Mouse (Mus musculus) G1E (cell line): ENCODE measurements around the gene Mef2d.

ENCODE experiments used
- CTCF ChIP-seq: IDR thresholded peaks from 2 replicates; pipeline ENCODE4 v1.5.1; 2012; ENCODE audit warnings: low read depth, low read length, inconsistent platforms, mixed read lengths
- GATA1 ChIP-seq: IDR thresholded peaks from 2 replicates; pipeline ENCODE4 v1.6.1; 2012; ENCODE audit warnings: borderline replicate concordance, low read length, inconsistent platforms, mixed read lengths
- POLR2AphosphoS5 ChIP-seq: IDR thresholded peaks from 2 replicates; pipeline ENCODE4 v1.6.1; 2012; ENCODE audit warnings: low read depth, low read length, inconsistent platforms; ENCODE audit not compliant: insufficient replicate concordance
- TAL1 ChIP-seq: conservative IDR thresholded peaks from 2 replicates; pipeline ENCODE4 v1.6.1; 2012; ENCODE audit warnings: low read depth, low read length, inconsistent platforms, mixed read lengths

- no peak for TF ChIP-seq CTCF
- TF ChIP-seq TAL1, result no peak
- TF ChIP-seq GATA1, result no peak
- no peak for TF ChIP-seq POLR2AphosphoS5
Measured at GRCm38 (mm10) chr3:88149510-88149974, 7.4 kb downstream of the Mef2d start.
